In genomic region chr19:10707087-10707875, GRCm38 (mm10) we compare ENCODE assay signal across 35 mouse cellular contexts. TPM values are rescaled to one million over a fixed set of nuclear protein-coding genes. Genes with fewer than 3 reads are reported as not detected.
DNase-seq lines count a peak whose midpoint lies in the region; ATAC-seq and TF ChIP-seq lines count a peak whose summit lies in the region.
"Had no signal": no experiment of that assay in that cellular context is flagged by ENCODE, and none has a peak within 500 bp of the region (broad histone marks: within the 10 kb centered on the region; RNA-seq: fewer than 3 reads in every experiment).

No protein-coding gene starts in this region.

- peak overlapping the region; percentile 69 for H3K27ac ChIP-seq in cerebellum, adult 2 months (ENCODE audit: insufficient read depth, low read length)
- H3K27ac ChIP-seq in gastrocnemius, adult 2 months: peak overlapping the region; percentile 63
- H3K27ac ChIP-seq: hindbrain, embryonic 10.5 days; hindbrain, embryonic 15.5 days; left cerebral cortex, adult 2 months; liver, embryonic 12.5 days; stomach, embryonic 15.5 days had no signal

- ATAC-seq in megakaryocyte, adult 5-6 weeks (ENCODE audit: poor library complexity, severe bottlenecking): no peak
- ATAC-seq: inflammation-experienced regulatory T-cells, adult 6 months; liver, embryonic 12.5 days; liver, postnatal 0 days; midbrain, embryonic 16.5 days had no signal

- peaks cover 64% of the 10 kb centered on the region for H3K4me1 ChIP-seq in cerebellum, adult 2 months (ENCODE audit: control insufficient read depth, insufficient read depth, low read length)
- peaks cover 81% of the 10 kb centered on the region for H3K4me1 ChIP-seq in megakaryocyte, embryonic 14.5 days

- no peaks in the 10 kb centered on the region for H3K9me3 ChIP-seq in megakaryocyte, embryonic 14.5 days
- H3K9me3 ChIP-seq: forebrain, embryonic 12.5 days; hindbrain, embryonic 10.5 days; hindbrain, embryonic 15.5 days; liver, embryonic 12.5 days; stomach, embryonic 15.5 days had no signal

- intact Hi-C loops in gastrocnemius, adult 2 months (cut with DNase I): no loop called here

- peaks cover 92% of the 10 kb centered on the region for H3K36me3 ChIP-seq in megakaryocyte, embryonic 14.5 days (replicated peaks; ENCODE audit: low read length)

- TF ChIP-seq CTCF in cerebellum, adult 2 months (IDR thresholded peaks at IDR 0.05; ENCODE audit: borderline replicate concordance, insufficient read depth, low read depth, low read length): no peak
- TF ChIP-seq CTCF in gastrocnemius, adult 2 months (IDR thresholded peaks at IDR 0.05): no peak

- no peak for TF ChIP-seq POLR2A in cerebellum, adult 2 months (IDR thresholded peaks at IDR 0.05; ENCODE audit: borderline replicate concordance, insufficient read depth, low read length)

- no peaks in the 10 kb centered on the region for H3K27me3 ChIP-seq in cerebellum, adult 2 months (ENCODE audit: control insufficient read depth, insufficient read depth, low read length)
- no peaks in the 10 kb centered on the region for H3K27me3 ChIP-seq in megakaryocyte, embryonic 14.5 days (replicated peaks)
- H3K27me3 ChIP-seq: forebrain, embryonic 12.5 days; hindbrain, embryonic 15.5 days; liver, embryonic 12.5 days; stomach, embryonic 15.5 days had no signal

- no peak overlapping the region for H3K4me3 ChIP-seq in cerebellum, adult 2 months (replicated peaks; ENCODE audit: insufficient read depth, low read depth, low read length)
- H3K4me3 ChIP-seq in gastrocnemius, adult 2 months: no peak overlapping the region
- peak overlapping the region; percentile 8 for H3K4me3 ChIP-seq in megakaryocyte, embryonic 14.5 days (replicated peaks)
- H3K4me3 ChIP-seq: erythroblast, embryonic 14.5 days; forebrain, embryonic 12.5 days; hindbrain, embryonic 10.5 days; hindbrain, embryonic 15.5 days; left cerebral cortex, adult 2 months; liver, embryonic 12.5 days; stomach, embryonic 15.5 days had no signal

- DNase-seq in cerebellum, adult 2 months: peak; percentile 70 to 85
- no peak for DNase-seq in cerebellum, postnatal 4 days (ENCODE audit: low spot score in 2 of 2)
- DNase-seq in gastrocnemius, adult 2 months: no peak
- no peak for DNase-seq in gastrocnemius, adult 8-10 months (ENCODE audit: low spot score in 2 of 2)
- no peak for DNase-seq in embryo, embryonic 10.5 days (ENCODE audit: low spot score)
- DNase-seq: B cell, adult 2 months; gastrocnemius, postnatal 25 days; heart, adult 18-20 months; heart, postnatal 14 days; kidney, adult 11 months; kidney, postnatal 14 days; liver, postnatal 0 days; lung, postnatal 4 days; right cerebral cortex, postnatal 25 days had no signal

- WGBS in cerebellum, adult 2 months: 32% methylated on average over 13 of the region's 13 CpGs

RNA-seq across cellular contexts. Expression of gene Vps37c, which starts 18.7 kb away (rescaled TPM):
- polyA plus RNA-seq in cerebellum, adult 2 months (2012; rRNA removed): 30.6 and 31.4 TPM in 2 replicates
- 10 to 100 TPM; 20.7 to 26.3 TPM for total RNA-seq in gastrocnemius, adult 2 months (2021)
- 10 to 100 TPM; 21.1 to 33.7 (median 28.3) TPM for total RNA-seq in gastrocnemius, adult 8-10 months (2022)
- 60.2 and 90.5 TPM in 2 replicates for polyA plus RNA-seq in megakaryocyte, embryonic 14.5 days (2012; ENCODE audit: insufficient read depth, low replicate concordance)
- 21.9 and 22.5 TPM in 2 replicates for total RNA-seq in megakaryocyte, adult 5-6 weeks (2015)
- total RNA-seq in megakaryocyte, adult 5-6 weeks (2017): 15.2 and 17.8 TPM in 2 replicates

RNA-seq across cellular contexts. Expression of gene Pga5, which starts 29.4 kb away (rescaled TPM):
- polyA plus RNA-seq in cerebellum, adult 2 months (2012; rRNA removed): not detected in 2 replicates
- total RNA-seq in gastrocnemius, adult 2 months (2021): not detected
- not detected for total RNA-seq in gastrocnemius, adult 8-10 months (2022)
- polyA plus RNA-seq in megakaryocyte, embryonic 14.5 days (2012; ENCODE audit: insufficient read depth, low replicate concordance): not detected in 2 replicates
- total RNA-seq in megakaryocyte, adult 5-6 weeks (2015): not detected in 2 replicates
- total RNA-seq in megakaryocyte, adult 5-6 weeks (2017): 0.20 TPM in 1 of 2 replicates, not detected in the other
- total RNA-seq: adrenal gland, adult 18-20 months; common myeloid progenitor, adult 5-6 weeks; gastrocnemius, postnatal 25 days; heart, adult 18-20 months; heart, postnatal 14 days; layer of hippocampus, postnatal 14 days; left cerebral cortex, adult 2 months; left cerebral cortex, postnatal 25 days; neutrophil, adult 5-6 weeks had no signal
- polyA plus RNA-seq: embryonic facial prominence, embryonic 14.5 days; erythroblast, embryonic 14.5 days; forebrain, embryonic 12.5 days; heart, embryonic 14.5 days; hindbrain, embryonic 10.5 days; hindbrain, embryonic 15.5 days; inflammation-experienced regulatory T-cells, adult 6 months; kidney, embryonic 14.5 days; lung, embryonic 16.5 days; midbrain, embryonic 16.5 days; neural tube, embryonic 11.5 days had no signal

RNA-seq across cellular contexts. Expression of gene Cd5, which starts 31.5 kb away (rescaled TPM):
- polyA plus RNA-seq in cerebellum, adult 2 months (2012; rRNA removed): 0.43 and 0.54 TPM in 2 replicates
- total RNA-seq in gastrocnemius, adult 2 months (2021): not detected
- total RNA-seq in gastrocnemius, adult 8-10 months (2022): under 1 TPM in 1 of 4 experiments, not detected in 3; 0.27 TPM
- polyA plus RNA-seq in megakaryocyte, embryonic 14.5 days (2012; ENCODE audit: insufficient read depth, low replicate concordance): not detected in 2 replicates
- total RNA-seq in megakaryocyte, adult 5-6 weeks (2015): 0.78 and 1.5 TPM in 2 replicates
- 0.57 and 0.59 TPM in 2 replicates for total RNA-seq in megakaryocyte, adult 5-6 weeks (2017)
- total RNA-seq: common myeloid progenitor, adult 5-6 weeks; left cerebral cortex, postnatal 25 days had no signal
- polyA plus RNA-seq: erythroblast, embryonic 14.5 days; forebrain, embryonic 12.5 days; liver, embryonic 12.5 days had no signal

Comparison
In these comparisons a context has a peak if more than half of its experiments do, and no peak if none do; other contexts are left out.
1. DNase-seq: peak in cerebellum, adult 2 months (2 of 2); none in cerebellum, postnatal 4 days (0 of 2), gastrocnemius, adult 2 months (single experiment), gastrocnemius, adult 8-10 months (0 of 2) and embryo, embryonic 10.5 days (single experiment).